Mouse (Mus musculus): Measurements from ENCODE around the gene 1700016C15Rik. TPM values are rescaled to one million over a fixed set of nuclear protein-coding genes. Genes with fewer than 3 reads are reported as not detected.
A peak's percentile ranks its signal among the peaks of the same experiment; 100 is the strongest.

1700016C15Rik gene
- polyA plus RNA-seq, 1 experiment from 2014 or later, result 0.94 TPM

GRCm38 (mm10) chr1:177707571-177707970 lies 22.0 kb upstream of the 1700016C15Rik start:
- Histone ChIP-seq H3K27me3 (replicated peaks; ENCODE audit: insufficient read depth, low read length) (no peaks in the 10 kb centered on the region), H3K4me2 (replicated peaks; ENCODE audit: low read depth, low read length) (no peak overlapping the region), H3K4me1 (ENCODE audit: insufficient read depth, low read depth, low read length) (no peaks in the 10 kb centered on the region), H3K9ac (replicated peaks; ENCODE audit: low read depth) (no peak overlapping the region), H3K27ac (ENCODE audit: low read length) (no peak overlapping the region), H3K9me3 (ENCODE audit: low read length) (peaks cover 4% of the 10 kb centered on the region; the same call in 1 of the 2 replicates), H3K4me3 (ENCODE audit: low read depth, low read length) (no peak overlapping the region), H3K36me3 (ENCODE audit: insufficient read depth, low read length) (no peaks in the 10 kb centered on the region)
- whole genome bisulfite sequencing, result 85% methylated on average over 1 of the region's 1 CpGs
- no peak for DNase-seq (ENCODE audit: low spot score)
- ATAC-seq, result no peak
- no peak for TF ChIP-seq EP300 (IDR thresholded peaks at IDR 0.05)
- TF ChIP-seq CTCF (IDR thresholded peaks at IDR 0.05), result no peak

- Histone ChIP-seq H3K36me3 (ENCODE audit: insufficient read depth, low read length) (no peaks in the 10 kb centered on the region), H3K9ac (replicated peaks; ENCODE audit: low read depth) (no peak overlapping the region), H3K4me3 (ENCODE audit: low read depth, low read length) (no peak overlapping the region), H3K27me3 (replicated peaks; ENCODE audit: insufficient read depth, low read length) (no peaks in the 10 kb centered on the region), H3K4me2 (replicated peaks; ENCODE audit: low read depth, low read length) (no peak overlapping the region), H3K27ac (ENCODE audit: low read length) (peak overlapping the region; percentile 64; the same call in 1 of the 2 replicates), H3K9me3 (ENCODE audit: low read length) (peaks cover 4% of the 10 kb centered on the region; the same call in 1 of the 2 replicates), H3K4me1 (ENCODE audit: insufficient read depth, low read depth, low read length) (no peaks in the 10 kb centered on the region)
- 37% methylated on average over 4 of the region's 4 CpGs for WGBS
- ATAC-seq (peak; percentile 91), DNase-seq (ENCODE audit: low spot score) (peak; percentile 94)
- TF ChIP-seq EP300 (IDR thresholded peaks at IDR 0.05), result peak; percentile 85
- no peak for TF ChIP-seq CTCF (IDR thresholded peaks at IDR 0.05)
These were observed 21.0 kb upstream of the 1700016C15Rik start for GRCm38 (mm10) chr1:177708583-177709055.

- Histone ChIP-seq H3K4me3 (ENCODE audit: low read depth, low read length) (no peak overlapping the region), H3K9ac (replicated peaks; ENCODE audit: low read depth) (no peak overlapping the region), H3K9me3 (ENCODE audit: low read length) (peaks cover 4% of the 10 kb centered on the region; the same call in 1 of the 2 replicates), H3K4me2 (replicated peaks; ENCODE audit: low read depth, low read length) (no peak overlapping the region), H3K4me1 (ENCODE audit: insufficient read depth, low read depth, low read length) (no peaks in the 10 kb centered on the region), H3K27ac (ENCODE audit: low read length) (no peak overlapping the region), H3K27me3 (replicated peaks; ENCODE audit: insufficient read depth, low read length) (no peaks in the 10 kb centered on the region), H3K36me3 (ENCODE audit: insufficient read depth, low read length) (no peaks in the 10 kb centered on the region)
- WGBS, result 34% methylated on average over 2 of the region's 2 CpGs
- no peak for TF ChIP-seq CTCF (IDR thresholded peaks at IDR 0.05)
- 0 out of 2 replicates have a peak, but pooled peaks have one; percentile 0 for TF ChIP-seq EP300 (IDR thresholded peaks at IDR 0.05)
- ATAC-seq (peak; percentile 18), DNase-seq (ENCODE audit: low spot score) (peak; percentile 40)
These were observed 18.6 kb upstream of the 1700016C15Rik start for GRCm38 (mm10) chr1:177711000-177711399.

GRCm38 (mm10) chr1:177711418-177711817 lies 18.2 kb upstream of the 1700016C15Rik start:
- Histone ChIP-seq H3K9ac (replicated peaks; ENCODE audit: low read depth) (no peak overlapping the region), H3K9me3 (ENCODE audit: low read length) (peaks cover 4% of the 10 kb centered on the region; the same call in 1 of the 2 replicates), H3K27me3 (replicated peaks; ENCODE audit: insufficient read depth, low read length) (no peaks in the 10 kb centered on the region), H3K36me3 (ENCODE audit: insufficient read depth, low read length) (no peaks in the 10 kb centered on the region), H3K4me2 (replicated peaks; ENCODE audit: low read depth, low read length) (no peak overlapping the region), H3K27ac (ENCODE audit: low read length) (no peak overlapping the region), H3K4me1 (ENCODE audit: insufficient read depth, low read depth, low read length) (no peaks in the 10 kb centered on the region), H3K4me3 (ENCODE audit: low read depth, low read length) (no peak overlapping the region)
- peak; percentile 62 for ATAC-seq
- peak; percentile 71 for DNase-seq (ENCODE audit: low spot score)
- TF ChIP-seq EP300 (IDR thresholded peaks at IDR 0.05), result peak; percentile 13; the same call in 1 of the 2 replicates
- TF ChIP-seq CTCF (IDR thresholded peaks at IDR 0.05), result no peak
- 59% methylated on average over 2 of the region's 2 CpGs for WGBS

GRCm38 (mm10) chr1:177713635-177714396 lies 15.8 kb upstream of the 1700016C15Rik start:
- no peak overlapping the region for H3K9ac ChIP-seq (replicated peaks; ENCODE audit: low read depth)
- H3K4me3 ChIP-seq (ENCODE audit: low read depth, low read length), result no peak overlapping the region
- peaks cover 4% of the 10 kb centered on the region; the same call in 1 of the 2 replicates for H3K9me3 ChIP-seq (ENCODE audit: low read length)
- H3K4me2 ChIP-seq (replicated peaks; ENCODE audit: low read depth, low read length), result no peak overlapping the region
- ATAC-seq (no peak), DNase-seq (ENCODE audit: low spot score) (no peak)
- H3K4me1 ChIP-seq (ENCODE audit: insufficient read depth, low read depth, low read length), result no peaks in the 10 kb centered on the region
- WGBS, result 56% methylated on average over 3 of the region's 3 CpGs
- TF ChIP-seq EP300 (IDR thresholded peaks at IDR 0.05), result no peak
- no peak for TF ChIP-seq CTCF (IDR thresholded peaks at IDR 0.05)
- H3K36me3 ChIP-seq (ENCODE audit: insufficient read depth, low read length), result no peaks in the 10 kb centered on the region
- H3K27ac ChIP-seq (ENCODE audit: low read length), result no peak overlapping the region
- no peaks in the 10 kb centered on the region for H3K27me3 ChIP-seq (replicated peaks; ENCODE audit: insufficient read depth, low read length)

GRCm38 (mm10) chr1:177714397-177715012 lies 15.1 kb upstream of the 1700016C15Rik start:
- no peak for ATAC-seq
- 72% methylated on average over 5 of the region's 5 CpGs for WGBS

More at GRCm38 (mm10) chr1:177714397-177715012, 15.1 kb upstream of the 1700016C15Rik start:
- H3K4me3 ChIP-seq (ENCODE audit: low read depth, low read length), result no peak overlapping the region
- no peak overlapping the region for H3K4me2 ChIP-seq (replicated peaks; ENCODE audit: low read depth, low read length)
- H3K27me3 ChIP-seq (replicated peaks; ENCODE audit: insufficient read depth, low read length), result no peaks in the 10 kb centered on the region
- TF ChIP-seq CTCF (IDR thresholded peaks at IDR 0.05), result no peak
- H3K36me3 ChIP-seq (ENCODE audit: insufficient read depth, low read length), result no peaks in the 10 kb centered on the region
- H3K4me1 ChIP-seq (ENCODE audit: insufficient read depth, low read depth, low read length), result no peaks in the 10 kb centered on the region
- H3K9ac ChIP-seq (replicated peaks; ENCODE audit: low read depth), result no peak overlapping the region
- no peak for DNase-seq (ENCODE audit: low spot score)
- H3K27ac ChIP-seq (ENCODE audit: low read length), result no peak overlapping the region
- peaks cover 4% of the 10 kb centered on the region; the same call in 1 of the 2 replicates for H3K9me3 ChIP-seq (ENCODE audit: low read length)
